Mouse (Mus musculus) hindbrain, embryonic 11.5 days (tissue): ENCODE measurements around the gene Ccdc103. TPM values are rescaled to one million over a fixed set of nuclear protein-coding genes. Genes with fewer than 3 reads are reported as not detected.
A peak's percentile ranks its signal among the peaks of the same experiment; 100 is the strongest.

Experiments
- ATAC-seq: fragments of 200-750 bp; cut with Nextera tagmentation; 2 replicates; pipeline ENCODE4 v1.8.0; 2017; ENCODE audit warnings: mild to moderate bottlenecking, moderate TSS enrichment, moderate library complexity; ENCODE audit not compliant: low FRiP score
- DNase-seq: peaks from one replicate; pipeline ENCODE4 v3.0.0-alpha.2; 2015; ENCODE audit warnings: low spot score
- H3K27ac ChIP-seq: fragments of 300-500 bp; sonication (generic); 2 replicates; pipeline ENCODE4 v1.5.1; 2014; ENCODE audit warnings: mild to moderate bottlenecking, low read depth, low read length
- H3K27me3 ChIP-seq: fragments of 300-500 bp; sonication (generic); 2 replicates; pipeline ENCODE4 v1.6.1; 2014; ENCODE audit warnings: mild to moderate bottlenecking, low read length, moderate library complexity, mixed read lengths; ENCODE audit not compliant: control insufficient read depth, insufficient read depth
- H3K36me3 ChIP-seq: fragments of 300-500 bp; sonication (generic); 2 replicates; pipeline ENCODE4 v1.6.1; 2014; ENCODE audit warnings: mild to moderate bottlenecking, low read length, moderate library complexity, mixed read lengths; ENCODE audit not compliant: control insufficient read depth, insufficient read depth
- H3K4me1 ChIP-seq: fragments of 300-500 bp; sonication (generic); replicated peaks from 2 replicates; pipeline ENCODE4 v1.6.1; 2014; ENCODE audit warnings: low read length, mixed read lengths; ENCODE audit not compliant: control insufficient read depth, insufficient read depth
- H3K4me2 ChIP-seq: fragments of 300-500 bp; sonication (generic); replicated peaks from 2 replicates; pipeline ENCODE4 v1.6.1; 2014; ENCODE audit warnings: mild to moderate bottlenecking, low read depth, low read length
- H3K4me3 ChIP-seq: fragments of 300-500 bp; sonication (generic); 2 replicates; pipeline ENCODE4 v1.5.1; 2014; ENCODE audit warnings: low read depth, low read length
- H3K9ac ChIP-seq: fragments of 300-500 bp; sonication (generic); 2 replicates; pipeline ENCODE4 v1.6.1; 2014; ENCODE audit warnings: low read depth, low read length
- H3K9me3 ChIP-seq: fragments of 300-500 bp; sonication (generic); 2 replicates; pipeline ENCODE4 v1.6.1; 2016; ENCODE audit warnings: low read length; ENCODE audit not compliant: control insufficient read depth
- WGBS: fragments of 180-500 bp; shearing (Covaris S2); extraction: QIAGEN DNeasy Blood & Tissue Kit; methylation state at CpG from one replicate; pipeline ENCODE4 v1.1.7; 2014; 5-methylcytosine and 5-hydroxymethylcytosine counted together
- polyA plus RNA-seq: library from polyadenylated mRNA; unstranded; fragments of >200 nt; fragmentation: Nextera tagmentation; extraction: Ambion mirVana; gene quantifications from 2 replicates; pipeline ENCODE4 v1.2.1, GENCODE M21; 2014

The Ccdc103 gene
- polyA plus RNA-seq, 1 experiment from 2014 or later: 2.0 TPM

DNA sequence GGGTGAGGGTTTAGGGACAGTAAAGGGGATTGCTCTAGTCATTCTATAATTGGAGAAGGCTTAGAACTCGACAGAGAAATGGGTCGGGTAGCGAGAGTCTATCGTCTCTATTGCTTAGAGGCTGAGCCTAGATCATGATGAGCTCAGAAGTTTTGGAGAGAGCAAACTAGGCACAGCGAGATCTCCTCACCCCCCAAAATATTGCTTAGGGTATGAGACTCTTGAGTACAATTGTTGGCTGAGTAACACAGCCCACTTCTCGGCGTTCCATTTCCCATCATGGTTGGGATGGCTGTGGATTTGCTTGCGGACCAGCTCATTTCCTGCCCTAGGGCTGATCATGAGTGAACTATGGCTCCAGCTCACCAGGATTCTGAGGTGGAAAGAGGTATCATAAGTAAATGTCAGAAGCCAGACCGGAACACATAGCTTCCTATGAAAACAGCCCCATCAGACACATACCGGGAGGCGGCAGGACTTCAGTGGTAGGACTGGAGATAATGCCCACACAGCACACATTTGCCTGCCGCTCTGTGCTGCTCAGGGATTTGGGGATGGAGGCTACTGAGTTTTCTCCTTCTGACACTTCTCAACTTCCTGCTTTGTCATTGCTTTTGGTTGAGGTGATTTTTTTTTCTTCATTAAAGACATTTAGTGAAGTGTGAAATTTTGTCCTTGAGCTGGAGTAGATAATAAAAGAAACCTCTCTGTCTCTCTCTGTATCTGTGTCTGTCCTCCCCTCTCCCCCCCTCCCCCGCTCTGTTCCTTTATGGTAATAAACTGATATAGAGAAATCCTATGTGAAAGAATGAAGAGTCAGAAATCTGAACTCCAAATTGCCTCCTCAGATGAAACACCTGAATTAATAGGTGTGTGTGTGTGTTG, 552 bp downstream of the Ccdc103 start:
- no peaks in the 10 kb centered on the region for H3K9me3 ChIP-seq
- 21% methylated on average over 13 of the region's 13 CpGs for WGBS
- no peaks in the 10 kb centered on the region for H3K27me3 ChIP-seq
- H3K4me1 ChIP-seq: 0 out of 2 replicates have a peak, but pooled peaks cover 2% of the 10 kb centered on the region
- H3K27ac ChIP-seq: no peak overlapping the region
- H3K4me2 ChIP-seq: peak overlapping the region; percentile 69
- no peak for DNase-seq
- peak overlapping the region; percentile 75 for H3K4me3 ChIP-seq
- ATAC-seq: no peak; the same call in none of the 2 replicates
- peak overlapping the region; percentile 79 for H3K9ac ChIP-seq
- H3K36me3 ChIP-seq: 0 out of 2 replicates have a peak, but pooled peaks cover 2% of the 10 kb centered on the region

GRCm38 (mm10) chr11:102884616-102885219, 3.7 kb downstream of the Ccdc103 start, which contains the start of gene Fam187a:
Gene Fam187a (plus strand): TSS chr11:102885169.
- ATAC-seq (no peak), DNase-seq (no peak)
- H3K9me3 ChIP-seq: no peaks in the 10 kb centered on the region
- no peak within 1 kb of the TSS for H3K4me2 ChIP-seq
- 0 out of 2 replicates have a peak, but pooled peaks cover 2% of the 10 kb centered on the region for H3K4me1 ChIP-seq
- no peak within 1 kb of the TSS for H3K27ac ChIP-seq
- no peak within 1 kb of the TSS for H3K4me3 ChIP-seq
- WGBS: 68% methylated on average over 10 of the region's 10 CpGs
- no peaks in the 10 kb centered on the region for H3K36me3 ChIP-seq
- no peaks in the 10 kb centered on the region for H3K27me3 ChIP-seq
- no peak within 1 kb of the TSS for H3K9ac ChIP-seq

DNA sequence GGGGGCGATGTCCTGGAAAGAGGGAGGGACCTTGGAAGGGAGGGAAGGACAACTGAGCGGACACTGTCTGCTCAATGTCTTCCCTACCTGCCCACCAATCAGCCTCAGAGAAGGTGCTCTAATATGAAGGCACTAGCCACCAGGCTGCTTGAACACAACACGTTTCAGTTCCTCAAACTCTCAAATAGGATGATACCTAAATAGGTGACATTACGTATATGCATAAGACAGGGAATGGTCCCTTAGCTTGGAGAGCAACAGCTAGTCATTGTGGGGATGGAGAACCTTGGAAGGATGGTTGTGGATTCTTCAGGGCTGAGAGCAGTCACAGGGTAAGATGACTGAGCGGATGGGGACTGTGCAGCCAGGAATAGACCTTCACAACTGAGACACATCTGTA, 6.4 kb downstream of the Ccdc103 start:
- Histone ChIP-seq H3K9me3 (no peaks in the 10 kb centered on the region), H3K27ac (no peak overlapping the region), H3K27me3 (peaks cover under 1% of the 10 kb centered on the region; the same call in 1 of the 2 replicates), H3K4me1 (no peaks in the 10 kb centered on the region), H3K36me3 (no peaks in the 10 kb centered on the region), H3K4me3 (no peak overlapping the region), H3K4me2 (no peak overlapping the region), H3K9ac (no peak overlapping the region)
- 82% methylated on average over 5 of the region's 5 CpGs for WGBS
- ATAC-seq: no peak
- DNase-seq: no peak

- Histone ChIP-seq H3K9me3 (no peaks in the 10 kb centered on the region), H3K27ac (no peak overlapping the region), H3K4me2 (no peak overlapping the region), H3K36me3 (no peaks in the 10 kb centered on the region), H3K4me3 (no peak overlapping the region), H3K27me3 (peaks cover 8% of the 10 kb centered on the region), H3K4me1 (no peaks in the 10 kb centered on the region; the same call in 1 of the 2 replicates), H3K9ac (no peak overlapping the region)
- no peak for ATAC-seq
- WGBS: 71% methylated on average over 3 of the region's 3 CpGs
- DNase-seq: no peak
These were observed 7.1 kb downstream of the Ccdc103 start for GRCm38 (mm10) chr11:102888135-102888534.

- ATAC-seq (no peak), DNase-seq (no peak)
- Histone ChIP-seq H3K4me2 (no peak overlapping the region), H3K4me3 (no peak overlapping the region), H3K9ac (no peak overlapping the region), H3K9me3 (no peaks in the 10 kb centered on the region), H3K36me3 (no peaks in the 10 kb centered on the region), H3K4me1 (no peaks in the 10 kb centered on the region; the same call in 1 of the 2 replicates), H3K27me3 (peaks cover 20% of the 10 kb centered on the region), H3K27ac (no peak overlapping the region)
- whole genome bisulfite sequencing: 66% methylated on average over 5 of the region's 5 CpGs
These were observed 9.1 kb downstream of the Ccdc103 start for GRCm38 (mm10) chr11:102890096-102890495.

DNA sequence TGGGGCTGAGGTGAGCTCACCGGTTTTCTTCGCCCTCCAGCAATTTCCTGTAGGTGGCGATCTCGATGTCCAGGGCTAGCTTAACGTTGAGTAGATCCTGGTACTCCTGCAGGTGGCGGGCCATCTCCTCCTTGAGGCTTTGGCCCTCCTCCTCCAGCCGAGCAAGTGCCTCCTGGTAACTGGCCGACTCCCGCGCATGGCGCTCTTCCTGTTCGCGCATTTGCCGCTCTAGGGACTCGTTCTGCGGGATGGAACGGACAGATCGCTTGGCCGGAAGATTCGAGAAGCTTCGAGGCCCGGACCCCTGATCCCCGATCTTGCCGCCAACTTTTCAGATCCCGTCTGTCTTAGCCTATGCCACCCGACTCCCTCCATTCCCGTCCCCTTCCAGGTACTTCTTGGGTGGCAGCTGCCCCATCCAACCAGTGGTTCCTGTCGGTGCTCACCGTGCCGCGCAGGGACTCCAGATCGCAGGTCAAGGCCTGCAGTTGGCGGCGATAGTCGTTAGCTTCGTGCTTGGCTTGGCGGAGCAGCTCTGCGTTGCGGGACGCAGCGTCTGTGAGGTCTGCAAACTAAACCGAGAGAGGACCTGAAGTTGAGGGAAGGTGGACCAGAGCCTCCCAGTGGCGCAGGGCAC, 12.1 kb downstream of the Ccdc103 start:
- Histone ChIP-seq H3K36me3 (no peaks in the 10 kb centered on the region), H3K9me3 (no peaks in the 10 kb centered on the region), H3K27ac (no peak overlapping the region), H3K4me3 (peak overlapping the region; percentile 19), H3K4me2 (peak overlapping the region; percentile 41), H3K4me1 (no peaks in the 10 kb centered on the region; the same call in 1 of the 2 replicates), H3K27me3 (peaks cover 22% of the 10 kb centered on the region), H3K9ac (peak overlapping the region; percentile 38; the same call in 1 of the 2 replicates)
- ATAC-seq: no peak
- 3% methylated on average over 43 of the region's 43 CpGs for WGBS
- DNase-seq: peak; percentile 71

GRCm38 (mm10) chr11:102894716-102895115, 13.7 kb downstream of the Ccdc103 start:
- ATAC-seq: no peak
- Histone ChIP-seq H3K9ac (no peak overlapping the region), H3K27ac (no peak overlapping the region), H3K27me3 (peaks cover 22% of the 10 kb centered on the region), H3K4me2 (no peak overlapping the region), H3K9me3 (no peaks in the 10 kb centered on the region), H3K4me3 (no peak overlapping the region), H3K4me1 (no peaks in the 10 kb centered on the region; the same call in 1 of the 2 replicates), H3K36me3 (no peaks in the 10 kb centered on the region)
- 92% methylated on average over 4 of the region's 4 CpGs for WGBS
- DNase-seq: no peak

DNA sequence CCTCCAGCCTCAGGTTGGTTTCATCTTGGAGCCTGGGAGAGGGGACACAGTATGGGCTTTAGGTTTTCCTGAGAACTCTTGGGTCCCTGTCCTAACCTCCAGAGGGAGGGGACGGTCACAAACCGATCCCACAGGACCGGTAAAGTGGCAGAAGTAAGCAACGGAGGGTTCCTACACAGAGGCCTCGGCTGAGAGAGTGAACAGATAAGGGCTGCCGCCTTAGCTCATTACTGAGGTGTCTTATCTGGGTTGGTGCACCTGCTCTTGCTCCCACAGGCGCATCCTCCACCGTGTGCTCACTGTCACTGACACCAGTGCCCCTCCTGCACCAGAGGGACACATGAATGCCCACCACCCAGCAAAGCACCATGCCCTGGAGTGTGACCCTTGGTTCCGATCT, 14.8 kb downstream of the Ccdc103 start:
- Histone ChIP-seq H3K27me3 (peaks cover 22% of the 10 kb centered on the region), H3K4me1 (no peaks in the 10 kb centered on the region; the same call in 1 of the 2 replicates), H3K4me3 (no peak overlapping the region), H3K27ac (no peak overlapping the region), H3K36me3 (no peaks in the 10 kb centered on the region), H3K4me2 (no peak overlapping the region), H3K9ac (no peak overlapping the region), H3K9me3 (no peaks in the 10 kb centered on the region)
- 73% methylated on average over 9 of the region's 9 CpGs for whole genome bisulfite sequencing
- DNase-seq (no peak), ATAC-seq (no peak)
